Mouse (Mus musculus): ENCODE results near the gene Lrig1.

GRCm38 (mm10) chr6:94631051-94631778 is 68.7 kb downstream of the Lrig1 start:
- TF ChIP-seq EP300 (IDR thresholded peaks at IDR 0.05; ENCODE audit: insufficient read depth, low read depth, low read length) = no peak
- TF ChIP-seq CTCF (IDR thresholded peaks at IDR 0.05) = no peak
